Mouse (Mus musculus) layer of hippocampus, adult 8-10 months (tissue): ENCODE data around the gene Slc1a2. TPM values are rescaled to one million over a fixed set of nuclear protein-coding genes. Genes with fewer than 3 reads are reported as not detected.

Experiments used
- DNase-seq, 2 experiments: peaks; one replicate each; pipeline ENCODE4 v3.0.0; 2022; ENCODE audit warnings: low spot score in 2 of 2
- total RNA-seq, 4 experiments: library from RNA; stranded (reverse); gene quantifications; 2 replicates each; pipeline ENCODE4 v1.2.4; 2022

Slc1a2 gene
- total RNA-seq, 4 experiments from 2014 or later, result 1,693 to 1,901 (median 1,776) TPM

- peak in 1 of 2 experiments; percentile 25 for DNase-seq
Observed at GRCm38 (mm10) chr2:102663339-102663738, 4.9 kb downstream of the Slc1a2 start.

- peak in 1 of 2 experiments; percentile 2 for DNase-seq
Observed at GRCm38 (mm10) chr2:102663865-102664264, 5.4 kb downstream of the Slc1a2 start.

GRCm38 (mm10) chr2:102667981-102668380 is 9.5 kb downstream of the Slc1a2 start:
- no peak for DNase-seq

- DNase-seq, result no peak
Observed at GRCm38 (mm10) chr2:102669580-102669979, 11.1 kb downstream of the Slc1a2 start.

GRCm38 (mm10) chr2:102674582-102674981 is 16.1 kb downstream of the Slc1a2 start:
- no peak for DNase-seq

GRCm38 (mm10) chr2:102675275-102675674 is 16.8 kb downstream of the Slc1a2 start:
- DNase-seq, result peak in 1 of 2 experiments; percentile 69

- no peak for DNase-seq
Observed at GRCm38 (mm10) chr2:102676716-102677312, 18.4 kb downstream of the Slc1a2 start.

- DNase-seq, result no peak
Observed at GRCm38 (mm10) chr2:102677400-102677799, 18.9 kb downstream of the Slc1a2 start.

GRCm38 (mm10) chr2:102681351-102681750 is 22.9 kb downstream of the Slc1a2 start:
- no peak for DNase-seq

- DNase-seq, result no peak
Observed at GRCm38 (mm10) chr2:102682168-102682567, 23.7 kb downstream of the Slc1a2 start.

- DNase-seq, result no peak
Observed at GRCm38 (mm10) chr2:102685371-102686107, 27.1 kb downstream of the Slc1a2 start.

- DNase-seq, result no peak
Observed at GRCm38 (mm10) chr2:102686108-102686450, 27.6 kb downstream of the Slc1a2 start.

- DNase-seq, result no peak
Observed at GRCm38 (mm10) chr2:102693556-102693955, 35.1 kb downstream of the Slc1a2 start.

- no peak for DNase-seq
Observed at GRCm38 (mm10) chr2:102694750-102695149, 36.3 kb downstream of the Slc1a2 start.

- DNase-seq, result no peak
Observed at GRCm38 (mm10) chr2:102695541-102695940, 37.1 kb downstream of the Slc1a2 start.

GRCm38 (mm10) chr2:102697732-102698131 is 39.3 kb downstream of the Slc1a2 start:
- DNase-seq, result no peak

- no peak for DNase-seq
Observed at GRCm38 (mm10) chr2:102699921-102700320, 41.5 kb downstream of the Slc1a2 start.

GRCm38 (mm10) chr2:102700695-102701094 is 42.2 kb downstream of the Slc1a2 start:
- DNase-seq, result no peak

- no peak for DNase-seq
Observed at GRCm38 (mm10) chr2:102701382-102701781, 42.9 kb downstream of the Slc1a2 start.

- peak; percentile 64 to 72 for DNase-seq
Observed at GRCm38 (mm10) chr2:102703556-102703955, 45.1 kb downstream of the Slc1a2 start.

- peak; percentile 71 to 73 for DNase-seq
Observed at GRCm38 (mm10) chr2:102704781-102705180, 46.3 kb downstream of the Slc1a2 start.

GRCm38 (mm10) chr2:102711511-102711910 is 53.1 kb downstream of the Slc1a2 start:
- no peak for DNase-seq

GRCm38 (mm10) chr2:102712049-102712448 is 53.6 kb downstream of the Slc1a2 start:
- no peak for DNase-seq
